Mouse (Mus musculus) skeletal muscle tissue, adult 2 months (tissue): ENCODE measurements around the gene Scube3.

Source experiments
- DNase-seq: peaks from one replicate; pipeline ENCODE4 v3.0.0-alpha.2; 2012; ENCODE audit warnings: low read depth, low spot score

The Scube3 gene

DNA sequence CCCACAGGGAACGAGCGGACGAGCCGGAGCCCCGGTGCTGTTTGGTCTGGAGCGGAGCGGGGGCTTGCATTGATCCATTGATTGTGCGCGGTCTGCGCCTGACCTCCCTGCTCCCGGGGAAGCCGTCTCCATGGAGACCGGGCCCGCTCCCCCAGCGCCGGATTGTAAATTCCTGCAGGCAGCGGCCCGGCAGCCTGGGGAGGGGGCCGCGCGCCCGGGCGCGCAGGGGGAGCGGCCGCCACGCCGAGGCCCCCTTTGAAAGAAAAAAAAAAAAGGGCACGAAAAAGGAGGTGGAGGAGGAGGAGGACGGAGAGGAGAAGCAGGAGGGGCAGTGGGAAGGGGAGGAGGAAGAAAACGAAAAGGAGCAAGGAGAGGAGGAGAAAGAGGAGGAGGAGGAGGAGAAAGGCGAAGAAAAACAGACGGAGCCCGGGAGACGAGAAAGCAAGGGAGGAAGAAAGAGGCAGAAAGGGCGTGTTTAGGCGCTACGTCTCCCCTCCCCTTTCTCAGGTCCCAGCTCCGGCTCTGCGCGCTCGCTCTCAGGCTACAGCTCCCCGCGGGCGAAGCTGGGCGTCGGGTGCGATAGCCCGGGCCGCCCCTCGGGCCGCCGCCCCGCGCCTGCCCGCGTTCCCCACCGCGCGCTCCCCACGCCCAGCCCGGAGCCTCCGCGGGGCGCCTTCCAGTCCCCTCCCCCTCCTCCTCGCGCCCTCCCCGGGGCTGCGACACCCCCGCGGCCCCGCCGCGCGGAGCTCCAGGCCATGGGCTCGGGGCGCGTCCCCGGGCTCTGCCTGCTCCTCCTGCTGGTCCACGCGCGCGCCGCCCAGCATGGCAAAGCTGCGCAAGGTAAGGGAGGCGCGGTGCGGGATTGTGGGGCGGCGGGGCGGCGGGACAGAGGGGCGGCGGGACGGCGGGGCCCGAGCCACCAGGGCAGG is at the start of gene Scube3:
Gene Scube3 (plus strand): TSS at position 371 of the 929 bp plus-strand sequence.
- no peak for DNase-seq

- DNase-seq, result no peak
Measured at GRCm38 (mm10) chr17:28092297-28092696, 49.6 kb upstream of the Scube3 start.

DNA sequence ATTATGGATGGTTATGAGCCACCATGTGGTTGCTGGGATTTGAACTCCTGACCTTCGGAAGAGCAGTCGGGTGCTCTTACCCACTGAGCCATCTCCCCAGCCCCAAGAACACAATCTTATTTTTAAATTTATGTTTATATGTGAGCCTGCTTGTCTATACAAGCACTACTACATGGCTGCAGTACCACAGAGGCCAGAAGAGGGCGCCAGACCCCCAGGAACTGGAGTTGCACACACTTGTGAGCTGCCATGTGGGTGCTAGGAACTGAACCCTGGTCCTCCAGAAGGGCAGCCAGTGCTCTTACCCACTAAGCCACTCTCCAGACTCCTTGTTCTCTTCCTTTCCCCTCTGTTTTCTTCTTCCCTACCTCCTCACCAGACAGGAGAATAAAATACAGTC is 48.1 kb upstream of the Scube3 start:
- no peak for DNase-seq

- no peak for DNase-seq
Measured at GRCm38 (mm10) chr17:28096418-28096817, 45.5 kb upstream of the Scube3 start.

DNA sequence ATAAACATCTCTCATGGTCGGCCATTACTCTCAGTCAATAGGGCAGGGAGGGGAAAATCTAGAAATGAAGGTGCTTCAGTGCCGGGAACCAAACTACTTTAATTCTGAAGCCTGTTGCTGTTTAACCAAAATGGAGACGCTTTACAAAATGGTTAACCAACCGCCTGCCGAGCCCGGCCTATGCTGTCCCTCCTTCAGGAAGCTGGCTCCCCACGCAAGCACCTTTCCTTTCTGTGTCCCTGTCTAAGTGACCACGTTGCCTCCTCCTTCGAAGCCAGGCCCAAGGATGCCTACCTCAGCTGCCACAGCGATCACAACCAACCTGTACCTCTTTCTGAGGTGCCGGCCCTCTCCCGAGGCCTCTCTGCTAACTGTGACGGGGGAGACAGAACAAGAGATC is 44.6 kb upstream of the Scube3 start:
- no peak for DNase-seq

DNA sequence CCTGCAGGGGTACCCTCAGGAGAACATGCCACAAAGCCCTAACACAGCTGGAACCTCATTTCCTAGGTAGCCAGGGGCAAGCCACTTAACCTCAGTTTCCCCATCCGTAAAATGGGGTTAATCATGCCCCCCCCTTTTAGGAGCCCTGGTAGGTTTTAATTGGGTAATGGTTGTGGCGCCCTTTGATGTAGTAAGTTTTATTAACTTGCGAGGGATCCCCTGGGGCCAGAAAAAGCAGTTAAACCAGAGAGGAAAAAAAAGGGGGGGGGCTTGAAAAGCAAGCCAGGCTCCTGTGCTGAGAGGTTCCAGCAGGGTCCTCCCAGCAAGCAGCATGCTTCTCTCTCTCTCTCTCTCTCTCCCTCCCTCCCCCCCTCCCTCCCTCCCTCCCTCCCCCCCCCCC is 42.9 kb upstream of the Scube3 start:
- no peak for DNase-seq

- DNase-seq, result no peak
Measured at GRCm38 (mm10) chr17:28100669-28101068, 41.3 kb upstream of the Scube3 start.

GRCm38 (mm10) chr17:28101284-28101887 is 40.6 kb upstream of the Scube3 start:
- no peak for DNase-seq

DNA sequence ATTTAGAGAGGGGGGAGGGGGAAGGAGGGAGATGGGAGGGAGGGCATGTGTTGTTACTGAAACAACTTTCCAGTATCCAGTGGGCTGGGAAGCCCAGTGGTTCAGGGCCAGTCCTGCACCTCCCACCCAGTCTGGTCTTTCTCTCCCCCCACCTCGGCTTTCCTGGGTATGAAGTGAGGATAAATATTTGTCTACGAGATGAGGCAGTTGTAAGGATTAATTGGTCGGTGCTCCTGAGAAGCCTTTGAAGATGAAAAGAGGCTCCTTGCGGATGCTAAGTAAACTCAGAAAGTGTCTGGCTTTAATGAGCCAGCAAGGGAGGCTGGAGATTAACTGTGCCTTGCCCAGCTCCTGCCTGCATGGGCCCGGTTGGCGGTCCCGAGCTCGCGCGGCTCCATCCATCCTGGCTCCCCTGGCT is 40.0 kb upstream of the Scube3 start:
- DNase-seq, result no peak

DNA sequence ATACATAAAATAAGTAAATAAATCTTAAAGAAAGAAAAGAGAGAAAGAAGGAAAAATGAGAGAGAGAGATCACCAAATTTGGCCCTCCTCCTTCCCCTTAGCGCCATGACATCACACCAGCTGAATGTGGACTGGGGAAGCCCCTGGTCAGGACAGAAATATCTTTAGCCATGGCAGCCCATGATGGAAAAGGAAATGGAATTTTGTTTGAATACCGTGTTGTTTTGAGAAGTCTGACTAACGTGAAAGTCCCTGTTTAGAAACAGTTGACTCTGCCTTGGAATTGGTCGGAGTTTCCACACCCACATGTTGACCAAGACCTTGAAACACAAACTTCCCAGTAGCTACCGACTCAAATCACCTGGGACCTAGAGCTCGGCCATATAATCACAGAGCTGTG is 37.5 kb upstream of the Scube3 start:
- DNase-seq, result no peak

GRCm38 (mm10) chr17:28106352-28106751 is 35.6 kb upstream of the Scube3 start:
- DNase-seq, result no peak

GRCm38 (mm10) chr17:28107275-28107674 is 34.7 kb upstream of the Scube3 start:
- DNase-seq, result no peak

DNA sequence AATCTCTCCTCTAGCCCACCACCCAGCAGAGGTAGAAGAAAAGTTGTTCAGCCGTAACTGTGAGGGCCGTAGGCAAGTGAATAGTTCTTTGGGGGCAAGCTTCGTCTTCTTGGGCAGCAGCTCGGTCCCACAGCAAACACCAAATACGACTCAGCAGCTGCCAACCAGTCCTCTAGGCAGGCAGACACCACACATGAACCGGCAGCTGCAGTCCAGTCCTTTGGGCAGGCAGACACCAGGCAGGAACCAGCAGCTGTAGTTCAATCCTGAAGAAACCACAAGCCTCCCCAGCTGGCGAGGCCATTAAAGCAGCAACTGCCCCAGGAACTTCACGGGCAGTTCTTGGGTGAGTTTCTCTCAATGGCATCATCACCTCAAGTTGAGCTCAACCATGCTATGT is 29.7 kb upstream of the Scube3 start:
- no peak for DNase-seq

GRCm38 (mm10) chr17:28116335-28116734 is 25.6 kb upstream of the Scube3 start:
- no peak for DNase-seq

DNA sequence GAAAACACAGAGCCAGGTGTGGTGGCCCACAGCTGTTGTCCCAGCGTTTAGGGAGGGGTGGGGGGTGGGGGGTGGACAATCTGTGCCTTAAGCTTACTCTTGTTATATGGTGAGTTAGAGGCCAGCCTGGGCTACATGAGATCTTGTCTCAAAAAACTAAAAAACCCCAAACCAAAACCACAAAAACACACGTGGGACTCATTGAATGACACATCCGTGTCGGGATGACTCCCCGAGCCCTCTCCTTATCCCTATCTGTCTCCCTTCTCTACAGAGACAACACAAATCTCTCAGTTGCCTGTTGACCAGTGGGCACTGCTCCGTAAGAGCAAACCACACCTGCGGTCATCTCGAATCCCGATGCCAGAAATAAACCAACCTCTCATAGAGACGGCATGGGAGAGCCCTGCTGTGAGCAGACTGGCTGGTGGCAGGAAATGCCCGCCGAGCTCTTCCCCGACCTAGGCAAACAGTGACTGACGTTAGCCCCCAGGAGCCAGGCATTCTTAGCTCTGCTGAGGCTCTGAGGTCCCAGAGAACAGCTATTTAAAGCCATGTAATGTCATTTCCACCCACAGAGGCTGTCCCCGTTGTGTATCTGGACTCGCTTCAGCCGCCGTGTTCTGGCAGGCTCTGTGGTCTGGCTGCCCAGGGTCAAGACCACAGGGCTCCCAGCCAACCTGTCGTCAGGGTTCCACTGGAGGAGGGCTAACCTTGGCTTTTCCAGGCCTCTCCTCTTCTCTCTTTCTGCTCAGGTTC is 24.3 kb upstream of the Scube3 start:
- DNase-seq, result peak; percentile 56

DNA sequence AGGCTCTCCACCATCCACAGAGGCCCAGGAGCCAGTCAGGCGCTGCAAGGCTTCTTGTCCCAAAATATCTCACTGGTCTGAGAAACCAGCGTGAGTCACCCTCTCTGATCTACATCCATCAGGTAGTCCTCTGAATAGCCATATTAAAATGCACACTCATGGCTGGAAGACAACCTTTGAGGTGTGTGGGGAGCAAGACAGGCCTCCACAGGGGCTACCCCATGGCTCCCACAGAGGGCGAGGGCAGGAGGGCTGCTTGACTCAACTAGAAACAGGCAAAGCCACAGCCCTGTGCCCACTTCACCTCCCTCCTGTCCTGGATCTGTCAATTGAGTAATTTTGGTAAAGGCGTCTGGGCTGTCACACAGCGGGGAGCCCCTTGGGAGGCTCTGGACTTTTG is 21.5 kb upstream of the Scube3 start:
- DNase-seq, result no peak

DNA sequence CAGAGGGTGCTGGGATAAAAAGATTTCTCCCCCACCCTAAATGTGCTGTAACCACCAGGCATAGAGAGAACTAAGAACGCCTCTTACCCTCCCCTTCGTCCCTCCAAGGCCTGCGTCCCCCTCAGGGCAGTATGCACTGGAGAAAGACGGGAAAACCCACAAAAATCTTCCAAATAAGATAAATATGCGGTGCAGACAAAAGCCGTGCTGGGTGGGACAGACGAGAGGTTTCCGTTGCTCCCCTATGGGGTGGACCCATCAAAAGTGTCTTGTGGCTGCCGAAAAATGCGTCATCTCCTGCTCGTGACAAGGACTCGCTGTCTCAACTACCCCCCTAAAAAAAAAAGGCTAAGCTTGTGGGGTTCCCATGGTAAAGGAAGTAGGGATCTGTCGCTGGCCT is 19.0 kb upstream of the Scube3 start:
- no peak for DNase-seq

DNA sequence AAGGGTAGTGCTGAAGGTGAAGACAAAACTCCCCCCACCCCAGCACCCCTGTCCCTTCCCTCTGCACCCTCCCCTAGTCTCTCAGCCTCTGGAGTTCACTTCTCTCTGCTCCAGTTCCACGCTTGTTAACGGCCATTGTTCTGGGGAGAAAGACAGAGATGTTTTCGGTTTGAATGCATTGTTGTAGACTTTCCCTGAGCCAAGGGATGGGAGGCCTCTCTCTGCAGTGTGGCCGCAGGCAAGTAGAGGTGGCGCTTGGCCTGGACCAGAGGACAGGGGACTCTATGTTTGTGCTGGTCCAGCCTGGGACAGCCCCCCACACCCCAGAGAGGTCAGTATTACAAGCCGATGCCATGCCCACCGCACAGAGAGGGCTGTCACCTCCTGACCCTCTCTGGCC is 18.3 kb upstream of the Scube3 start:
- DNase-seq, result no peak

- no peak for DNase-seq
Measured at GRCm38 (mm10) chr17:28124368-28124767, 17.6 kb upstream of the Scube3 start.

- no peak for DNase-seq
Measured at GRCm38 (mm10) chr17:28129796-28130195, 12.1 kb upstream of the Scube3 start.

DNA sequence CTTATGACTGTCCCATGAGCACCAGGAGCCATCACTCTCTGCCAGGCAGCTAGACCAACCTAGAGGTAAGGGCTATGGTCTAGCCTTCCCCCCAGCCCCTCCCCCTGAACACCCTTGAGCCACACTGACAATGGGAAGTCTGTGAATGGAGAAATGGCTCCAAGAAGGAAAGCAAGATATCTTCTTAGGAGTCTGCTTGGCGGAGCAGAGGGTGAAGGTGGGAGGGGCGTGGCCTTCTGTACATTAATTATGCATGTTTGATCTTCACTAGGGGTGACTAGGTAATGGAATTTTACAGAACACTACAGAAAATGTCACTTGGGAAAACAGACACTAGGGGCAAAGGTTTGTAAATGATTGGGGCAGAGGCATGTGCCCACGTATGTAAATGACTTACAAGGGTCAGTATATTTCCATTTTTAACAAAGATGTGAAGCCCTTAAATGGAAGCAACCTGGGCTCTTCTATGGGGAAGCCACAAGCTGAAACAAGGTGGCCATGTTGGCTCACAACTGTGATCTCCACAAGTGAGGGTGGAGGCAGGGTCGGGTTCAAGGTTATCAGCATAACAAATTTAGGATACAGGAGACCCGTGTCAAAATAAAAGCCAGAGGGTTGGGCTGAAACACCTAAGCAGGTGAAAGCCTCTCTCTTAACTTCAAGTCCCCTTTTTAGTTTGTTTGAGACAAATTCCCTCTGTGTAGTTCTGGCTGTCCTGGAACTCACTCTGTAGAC is 11.4 kb upstream of the Scube3 start:
- DNase-seq, result no peak

GRCm38 (mm10) chr17:28131156-28131555 is 10.8 kb upstream of the Scube3 start:
- no peak for DNase-seq
